Mouse (Mus musculus): ENCODE data around the gene Abtb2.

DNA sequence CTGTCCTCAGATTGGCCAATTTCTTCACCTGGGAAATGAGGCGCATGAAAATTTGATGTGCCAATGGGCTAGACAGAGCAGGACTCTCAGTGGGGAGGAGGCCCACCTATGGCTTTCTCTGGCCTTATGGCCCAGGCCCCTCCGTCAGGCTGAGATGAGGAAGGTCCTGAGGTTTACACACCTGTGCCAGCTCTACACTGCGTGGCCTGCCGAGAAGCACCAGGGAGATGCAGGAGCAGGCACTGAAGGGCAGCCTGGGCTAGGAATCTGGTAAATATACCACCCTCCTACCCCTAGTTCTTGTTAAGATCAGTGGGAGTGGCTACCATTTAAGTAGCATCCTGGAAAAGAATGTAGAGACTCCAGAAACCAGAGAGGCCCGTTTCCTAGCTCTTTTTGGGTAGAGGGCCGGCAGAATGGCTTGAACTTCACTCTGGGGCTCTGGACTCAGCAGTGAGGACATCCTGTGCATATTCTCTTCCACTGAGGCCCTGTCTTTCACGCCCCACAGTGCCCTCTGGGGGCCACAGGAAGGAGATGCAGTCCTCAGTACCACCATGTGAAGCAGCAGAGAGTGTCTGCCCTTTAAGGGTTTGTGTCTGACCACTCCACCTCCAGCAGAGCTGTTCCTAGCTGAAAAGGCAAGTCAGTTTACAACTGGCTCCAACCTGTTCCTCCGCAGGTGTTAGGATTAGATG, 152.6 kb downstream of the Abtb2 start:
- TF ChIP-seq POLR2A (IDR thresholded peaks at IDR 0.05; ENCODE audit: low read depth, low read length), result no peak
- TF ChIP-seq CTCF (IDR thresholded peaks at IDR 0.05; ENCODE audit: extremely low read depth, insufficient read depth, insufficient read length, insufficient replicate concordance), result peak; percentile 86; the same call in 1 of the 2 replicates
